Mouse (Mus musculus) testis, adult 2 months (tissue): Measurements from ENCODE around the gene Gm5134. TPM values are rescaled to one million over a fixed set of nuclear protein-coding genes. Genes with fewer than 3 reads are reported as not detected.

Source experiments
- H3K27ac ChIP-seq: fragments of 200-500 bp; 2 replicates; pipeline ENCODE4 v1.5.1; 2012; ENCODE audit warnings: low read depth, low read length; ENCODE audit not compliant: control insufficient read depth, insufficient read depth
- H3K27me3 ChIP-seq: fragments of 200-500 bp; 2 replicates; pipeline ENCODE4 v1.6.1; 2012; ENCODE audit warnings: mild to moderate bottlenecking, low read length, moderate library complexity; ENCODE audit not compliant: control insufficient read depth, insufficient read depth
- H3K36me3 ChIP-seq: fragments of 200-500 bp; 2 replicates; pipeline ENCODE4 v1.6.1; 2012; ENCODE audit warnings: mild to moderate bottlenecking, low read length; ENCODE audit not compliant: control insufficient read depth, insufficient read depth
- H3K4me1 ChIP-seq: fragments of 200-500 bp; 2 replicates; pipeline ENCODE4 v1.6.1; 2012; ENCODE audit warnings: low read length; ENCODE audit not compliant: control insufficient read depth, insufficient read depth
- H3K4me3 ChIP-seq: fragments of 200-500 bp; 2 replicates; pipeline ENCODE4 v1.5.1; 2012; ENCODE audit warnings: low read depth, mild to moderate bottlenecking, low read length, moderate library complexity, mixed read lengths; ENCODE audit not compliant: control insufficient read depth
- CTCF ChIP-seq: fragments of 200-500 bp; IDR thresholded peaks from 2 replicates; pipeline ENCODE4 v1.5.1; 2012; ENCODE audit warnings: low read depth, mild to moderate bottlenecking, inconsistent platforms, low read length, moderate library complexity; ENCODE audit not compliant: control insufficient read depth, insufficient read depth, insufficient replicate concordance
- POLR2A ChIP-seq: fragments of 200-500 bp; IDR thresholded peaks from 2 replicates; pipeline ENCODE4 v1.6.1; 2012; ENCODE audit warnings: low read depth, mild to moderate bottlenecking, inconsistent platforms, low read length, moderate library complexity; ENCODE audit not compliant: control insufficient read depth
- polyA plus RNA-seq: library from polyadenylated mRNA; depleted of rRNA; stranded (reverse); fragments of >200 nt; gene quantifications from 2 replicates; pipeline ENCODE4 v1.2.3, GENCODE M21; 2012; rRNA removed

Gm5134 gene
- 20.6 and 22.2 TPM in 2 replicates for polyA plus RNA-seq

GRCm38 (mm10) chr10:75954381-75954811, at the start of gene Gm5134:
Gene Gm5134, plus strand, starts transcription at chr10:75954514.
- H3K27ac ChIP-seq = peak within 1 kb of the TSS; percentile 75
- TF ChIP-seq CTCF (no peak), POLR2A (peak; percentile 51; the same call in 1 of the 2 replicates)
- H3K4me1 ChIP-seq = peaks cover 24% of the 10 kb centered on the region
- H3K4me3 ChIP-seq = peak within 1 kb of the TSS; percentile 88
- no peaks in the 10 kb centered on the region for H3K27me3 ChIP-seq
- no peaks in the 10 kb centered on the region for H3K36me3 ChIP-seq

DNA sequence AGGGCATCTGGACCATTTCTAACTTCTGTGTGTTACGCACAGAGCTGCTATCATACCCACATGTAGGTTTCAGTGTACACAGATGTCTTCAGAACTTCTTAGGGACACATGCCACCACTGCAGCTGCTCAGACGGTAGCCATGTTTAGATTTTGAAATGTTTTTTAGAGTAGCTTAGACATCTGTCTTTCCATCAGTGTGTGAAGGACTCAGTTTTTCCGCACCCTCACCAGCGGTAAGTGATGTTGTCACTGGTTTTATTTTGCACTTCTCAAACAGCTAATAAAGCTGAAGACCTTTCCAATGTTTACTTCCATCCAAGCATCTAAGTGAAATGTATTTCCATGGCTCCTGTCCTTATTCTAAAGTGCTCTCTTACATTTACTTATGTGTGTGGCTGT, 47.4 kb upstream of the Gm5134 start:
- Histone ChIP-seq H3K27ac (no peak overlapping the region), H3K4me3 (no peak overlapping the region), H3K27me3 (no peaks in the 10 kb centered on the region), H3K4me1 (no peaks in the 10 kb centered on the region; the same call in 1 of the 2 replicates), H3K36me3 (peaks cover 3% of the 10 kb centered on the region)
- no peak for TF ChIP-seq CTCF
- no peak for TF ChIP-seq POLR2A

DNA sequence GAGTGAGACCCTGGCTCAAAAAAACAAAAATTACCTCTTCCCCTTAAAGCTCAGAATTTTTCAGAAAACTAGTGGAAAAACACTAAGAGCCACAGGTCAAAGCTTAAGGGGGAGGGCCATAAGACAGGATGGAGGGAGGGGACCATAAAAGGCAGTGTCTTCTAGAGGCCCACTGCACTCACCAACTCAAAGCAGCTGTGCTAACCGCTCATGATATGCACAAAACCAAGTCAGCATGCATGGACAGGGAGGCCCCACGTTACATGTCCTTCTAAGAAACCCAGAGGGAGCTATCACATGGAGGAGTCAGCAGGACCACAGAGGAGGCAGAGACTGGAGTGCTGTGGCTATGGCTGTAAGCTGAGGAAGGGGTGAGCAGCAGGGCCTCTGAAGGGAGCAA, 43.6 kb upstream of the Gm5134 start:
- H3K27ac ChIP-seq = no peak overlapping the region
- H3K4me3 ChIP-seq = no peak overlapping the region; the same call in none of the 2 replicates
- H3K4me1 ChIP-seq = no peaks in the 10 kb centered on the region; the same call in 1 of the 2 replicates
- TF ChIP-seq POLR2A = no peak
- no peak for TF ChIP-seq CTCF
- peaks cover 6% of the 10 kb centered on the region for H3K36me3 ChIP-seq
- no peaks in the 10 kb centered on the region for H3K27me3 ChIP-seq

- Histone ChIP-seq H3K4me3 (no peak overlapping the region), H3K27me3 (no peaks in the 10 kb centered on the region), H3K36me3 (peaks cover 6% of the 10 kb centered on the region), H3K4me1 (no peaks in the 10 kb centered on the region; the same call in 1 of the 2 replicates), H3K27ac (no peak overlapping the region)
- TF ChIP-seq POLR2A (no peak), CTCF (no peak)
Measured at GRCm38 (mm10) chr10:75913013-75913589, 41.2 kb upstream of the Gm5134 start.

DNA sequence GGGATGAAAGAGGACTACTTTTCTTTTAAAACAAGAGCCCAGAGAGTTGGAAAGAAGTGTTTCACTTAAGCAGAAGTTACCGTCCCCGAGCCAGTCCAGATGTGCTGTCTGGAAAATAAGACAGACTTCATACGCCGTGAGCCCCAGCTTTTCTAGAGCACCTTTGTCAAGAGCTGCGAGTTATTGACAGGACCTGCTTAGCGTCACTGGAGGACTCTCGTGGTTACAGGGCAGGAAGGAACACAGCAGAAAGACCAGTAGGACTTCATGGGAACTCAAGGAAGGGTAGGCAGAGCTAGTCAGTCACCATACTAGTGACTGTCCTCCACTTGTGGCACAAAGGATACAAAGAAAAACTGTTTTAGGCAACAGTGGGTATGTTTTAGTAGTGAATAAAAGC, 38.8 kb upstream of the Gm5134 start:
- H3K4me1 ChIP-seq = peaks cover 2% of the 10 kb centered on the region; the same call in 1 of the 2 replicates
- no peak overlapping the region for H3K27ac ChIP-seq
- peaks cover 4% of the 10 kb centered on the region for H3K36me3 ChIP-seq
- H3K4me3 ChIP-seq = no peak overlapping the region
- H3K27me3 ChIP-seq = no peaks in the 10 kb centered on the region
- no peak for TF ChIP-seq CTCF
- no peak for TF ChIP-seq POLR2A

GRCm38 (mm10) chr10:75916840-75917239, 37.5 kb upstream of the Gm5134 start:
- H3K27me3 ChIP-seq = no peaks in the 10 kb centered on the region

DNA sequence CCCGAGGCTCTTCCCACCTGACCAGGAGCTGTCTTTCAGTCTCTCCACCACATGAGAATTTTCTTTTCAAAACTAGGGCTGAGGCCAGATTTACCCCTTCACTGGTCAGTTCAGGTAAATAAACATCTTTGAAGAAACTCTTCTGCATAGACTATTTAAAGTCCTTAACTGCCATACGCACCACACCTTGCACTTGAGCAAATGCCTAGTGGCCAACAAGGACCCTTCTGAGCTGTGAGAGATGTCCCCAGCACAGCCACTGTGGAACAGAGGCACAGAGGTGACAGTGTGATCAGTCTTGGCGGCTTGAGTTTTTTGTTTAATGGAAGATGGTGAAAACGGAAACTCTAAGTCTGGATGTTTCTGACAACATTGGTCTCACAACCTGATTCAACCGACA, 35.3 kb upstream of the Gm5134 start:
- Histone ChIP-seq H3K4me1 (peaks cover 11% of the 10 kb centered on the region), H3K36me3 (no peaks in the 10 kb centered on the region; the same call in 1 of the 2 replicates)
- no peak for TF ChIP-seq POLR2A
- TF ChIP-seq CTCF = no peak

More at GRCm38 (mm10) chr10:75916840-75917239, 37.5 kb upstream of the Gm5134 start:
- TF ChIP-seq CTCF (no peak), POLR2A (no peak)
- H3K36me3 ChIP-seq = peaks cover 3% of the 10 kb centered on the region
- H3K4me3 ChIP-seq = no peak overlapping the region
- peaks cover 8% of the 10 kb centered on the region; the same call in 1 of the 2 replicates for H3K4me1 ChIP-seq
- H3K27ac ChIP-seq = no peak overlapping the region

More for the DNA sequence above, 35.3 kb upstream of the Gm5134 start:
- no peak overlapping the region for H3K27ac ChIP-seq
- no peaks in the 10 kb centered on the region for H3K27me3 ChIP-seq
- H3K4me3 ChIP-seq = no peak overlapping the region
